Mouse (Mus musculus): Measurements from ENCODE around the gene Armcx6. TPM values are rescaled to one million over a fixed set of nuclear protein-coding genes. Genes with fewer than 3 reads are reported as not detected.

Gene Armcx6
- polyA plus RNA-seq, 1 experiment = 6.7 TPM

GRCm38 (mm10) chrX:134756434-134757292, 5.4 kb upstream of the Armcx6 start, which contains the start of gene Armcx3:
Gene Armcx3, plus strand, starts transcription at chrX:134756595.
- Histone ChIP-seq H3ac (ENCODE audit: control insufficient read depth, insufficient read length) (peak within 1 kb of the TSS; percentile 1), H3K4me3 (peak within 1 kb of the TSS; percentile 73), H3K27me3 (ENCODE audit: control insufficient read depth, insufficient read depth, insufficient read length) (no peaks in the 10 kb centered on the region), H3K36me3 (ENCODE audit: control insufficient read depth, insufficient read depth) (no peaks in the 10 kb centered on the region), H3K79me2 (ENCODE audit: control insufficient read depth, insufficient read depth) (no peaks in the 10 kb centered on the region), H3K4me2 (ENCODE audit: low read depth) (peak within 1 kb of the TSS; percentile 32)
- TF ChIP-seq POLR2A (IDR thresholded peaks at IDR 0.05; ENCODE audit: insufficient read length, low read depth) = peak; percentile 48
- peak; percentile 82 for TF ChIP-seq USF1 (IDR thresholded peaks at IDR 0.05; ENCODE audit: low read depth)
- TF ChIP-seq E2F4 (IDR thresholded peaks at IDR 0.05; ENCODE audit: insufficient read depth) = no peak
- TF ChIP-seq REST (IDR thresholded peaks at IDR 0.05; ENCODE audit: insufficient read depth, insufficient read length) = no peak
- peak; percentile 32 for TF ChIP-seq POLR2AphosphoS2 (IDR thresholded peaks at IDR 0.05; ENCODE audit: insufficient read length, low read depth)
- no peak for TF ChIP-seq SRF (IDR thresholded peaks at IDR 0.05; ENCODE audit: control insufficient read depth, insufficient read length, low read depth)

GRCm38 (mm10) chrX:134752584-134752983, 1.4 kb upstream of the Armcx6 start:
- Histone ChIP-seq H3K4me2 (ENCODE audit: low read depth) (peak overlapping the region; percentile 85), H3K4me3 (no peak overlapping the region), H3ac (ENCODE audit: control insufficient read depth, insufficient read length) (no peak overlapping the region), H3K36me3 (ENCODE audit: control insufficient read depth, insufficient read depth) (no peaks in the 10 kb centered on the region), H3K27me3 (ENCODE audit: control insufficient read depth, insufficient read depth, insufficient read length) (no peaks in the 10 kb centered on the region), H3K79me2 (ENCODE audit: control insufficient read depth, insufficient read depth) (no peaks in the 10 kb centered on the region)
- TF ChIP-seq MYOG (IDR thresholded peaks at IDR 0.05; ENCODE audit: control insufficient read depth in 1 of 3, insufficient read depth in 1 of 3, insufficient read length in 2 of 3, low read depth in 2 of 3) (peak in 2 of 3 experiments; percentile 49 to 84), MAX (IDR thresholded peaks at IDR 0.05; ENCODE audit: low read depth) (no peak), USF1 (IDR thresholded peaks at IDR 0.05; ENCODE audit: low read depth) (no peak), E2F4 (IDR thresholded peaks at IDR 0.05; ENCODE audit: insufficient read depth) (no peak), POLR2A (IDR thresholded peaks at IDR 0.05; ENCODE audit: insufficient read length, low read depth) (no peak), CEBPB (IDR thresholded peaks at IDR 0.05; ENCODE audit: insufficient read depth, poor library complexity, severe bottlenecking) (no peak), TCF3 (IDR thresholded peaks at IDR 0.05; ENCODE audit: insufficient read length, low read depth) (no peak), MYOD1 (IDR thresholded peaks at IDR 0.05; ENCODE audit: control insufficient read depth in 1 of 3, insufficient read length in 2 of 3, low read depth in 2 of 3) (peak; percentile 69 to 84 (median 80)), TCF12 (IDR thresholded peaks at IDR 0.05; ENCODE audit: insufficient read depth, poor library complexity, severe bottlenecking) (peak; percentile 29), POLR2AphosphoS2 (IDR thresholded peaks at IDR 0.05; ENCODE audit: insufficient read length, low read depth) (no peak), REST (IDR thresholded peaks at IDR 0.05; ENCODE audit: insufficient read depth, insufficient read length) (no peak), SRF (IDR thresholded peaks at IDR 0.05; ENCODE audit: control insufficient read depth, insufficient read length, low read depth) (no peak)

GRCm38 (mm10) chrX:134751910-134752309, 693 bp upstream of the Armcx6 start:
- TF ChIP-seq CEBPB (IDR thresholded peaks at IDR 0.05; ENCODE audit: insufficient read depth, poor library complexity, severe bottlenecking) (no peak), MAX (IDR thresholded peaks at IDR 0.05; ENCODE audit: low read depth) (no peak), TCF3 (IDR thresholded peaks at IDR 0.05; ENCODE audit: insufficient read length, low read depth) (no peak), USF1 (IDR thresholded peaks at IDR 0.05; ENCODE audit: low read depth) (no peak), POLR2AphosphoS2 (IDR thresholded peaks at IDR 0.05; ENCODE audit: insufficient read length, low read depth) (no peak)
- Histone ChIP-seq H3K36me3 (ENCODE audit: control insufficient read depth, insufficient read depth) (no peaks in the 10 kb centered on the region), H3K27me3 (ENCODE audit: control insufficient read depth, insufficient read depth, insufficient read length) (no peaks in the 10 kb centered on the region), H3ac (ENCODE audit: control insufficient read depth, insufficient read length) (no peak overlapping the region), H3K4me3 (peak overlapping the region; percentile 31), H3K79me2 (ENCODE audit: control insufficient read depth, insufficient read depth) (no peaks in the 10 kb centered on the region), H3K4me2 (ENCODE audit: low read depth) (peak overlapping the region; percentile 85)

GRCm38 (mm10) chrX:134746459-134746858, 4.8 kb downstream of the Armcx6 start:
- Histone ChIP-seq H3K4me2 (ENCODE audit: low read depth) (no peak overlapping the region), H3K27me3 (ENCODE audit: control insufficient read depth, insufficient read depth, insufficient read length) (no peaks in the 10 kb centered on the region), H3K79me2 (ENCODE audit: control insufficient read depth, insufficient read depth) (no peaks in the 10 kb centered on the region), H3K36me3 (ENCODE audit: control insufficient read depth, insufficient read depth) (no peaks in the 10 kb centered on the region), H3K4me3 (no peak overlapping the region), H3ac (ENCODE audit: control insufficient read depth, insufficient read length) (no peak overlapping the region)
- no peak for TF ChIP-seq POLR2AphosphoS2 (IDR thresholded peaks at IDR 0.05; ENCODE audit: insufficient read length, low read depth)
- peak in 1 of 3 experiments; percentile 12 for TF ChIP-seq MYOD1 (IDR thresholded peaks at IDR 0.05; ENCODE audit: control insufficient read depth in 1 of 3, insufficient read length in 2 of 3, low read depth in 2 of 3)
- TF ChIP-seq USF1 (IDR thresholded peaks at IDR 0.05; ENCODE audit: low read depth) = no peak
- TF ChIP-seq MYOG (IDR thresholded peaks at IDR 0.05; ENCODE audit: control insufficient read depth in 1 of 3, insufficient read depth in 1 of 3, insufficient read length in 2 of 3, low read depth in 2 of 3) = peak in 1 of 3 experiments; percentile 42

GRCm38 (mm10) chrX:134741862-134742261, 9.4 kb downstream of the Armcx6 start:
- no peak for TF ChIP-seq MAX (IDR thresholded peaks at IDR 0.05; ENCODE audit: low read depth)
- no peak for TF ChIP-seq POLR2AphosphoS2 (IDR thresholded peaks at IDR 0.05; ENCODE audit: insufficient read length, low read depth)
- no peak for TF ChIP-seq MYOG (IDR thresholded peaks at IDR 0.05; ENCODE audit: control insufficient read depth in 1 of 3, insufficient read depth in 1 of 3, insufficient read length in 2 of 3, low read depth in 2 of 3)
- TF ChIP-seq E2F4 (IDR thresholded peaks at IDR 0.05; ENCODE audit: insufficient read depth) = no peak
- no peak for TF ChIP-seq MYOD1 (IDR thresholded peaks at IDR 0.05; ENCODE audit: control insufficient read depth in 1 of 3, insufficient read length in 2 of 3, low read depth in 2 of 3)
- no peak for TF ChIP-seq SRF (IDR thresholded peaks at IDR 0.05; ENCODE audit: control insufficient read depth, insufficient read length, low read depth)
- TF ChIP-seq TCF3 (IDR thresholded peaks at IDR 0.05; ENCODE audit: insufficient read length, low read depth) = no peak
- TF ChIP-seq CEBPB (IDR thresholded peaks at IDR 0.05; ENCODE audit: insufficient read depth, poor library complexity, severe bottlenecking) = no peak
- TF ChIP-seq USF1 (IDR thresholded peaks at IDR 0.05; ENCODE audit: low read depth) = no peak
- no peak for TF ChIP-seq REST (IDR thresholded peaks at IDR 0.05; ENCODE audit: insufficient read depth, insufficient read length)
- no peak for TF ChIP-seq TCF12 (IDR thresholded peaks at IDR 0.05; ENCODE audit: insufficient read depth, poor library complexity, severe bottlenecking)
- no peak for TF ChIP-seq POLR2A (IDR thresholded peaks at IDR 0.05; ENCODE audit: insufficient read length, low read depth)

More at GRCm38 (mm10) chrX:134741862-134742261, 9.4 kb downstream of the Armcx6 start:
- H3K4me2 ChIP-seq (ENCODE audit: low read depth) = no peak overlapping the region
- no peaks in the 10 kb centered on the region for H3K79me2 ChIP-seq (ENCODE audit: control insufficient read depth, insufficient read depth)
- H3K27me3 ChIP-seq (ENCODE audit: control insufficient read depth, insufficient read depth, insufficient read length) = no peaks in the 10 kb centered on the region
- no peak overlapping the region for H3K4me3 ChIP-seq
- H3K36me3 ChIP-seq (ENCODE audit: control insufficient read depth, insufficient read depth) = no peaks in the 10 kb centered on the region
- no peak overlapping the region for H3ac ChIP-seq (ENCODE audit: control insufficient read depth, insufficient read length)
